Mouse (Mus musculus) spleen, adult 2 months (tissue): ENCODE results near the gene Mrps11. TPM values are rescaled to one million over a fixed set of nuclear protein-coding genes. Genes with fewer than 3 reads are reported as not detected.

Experiments
- DNase-seq, 2 experiments: peaks; one replicate each; pipeline versions ENCODE4 v3.0.0 to v3.0.0-alpha.2; 2012 to 2021; ENCODE audit warnings: low spot score in 2 of 2, low read depth in 1 of 2
- H3K27ac ChIP-seq: fragments of 200-500 bp; 2 replicates; pipeline ENCODE4 v1.5.1; 2012; ENCODE audit warnings: low read length, inconsistent platforms; ENCODE audit not compliant: insufficient read depth
- H3K27me3 ChIP-seq: fragments of 200-500 bp; 2 replicates; pipeline ENCODE4 v1.6.1; 2012; ENCODE audit warnings: mild to moderate bottlenecking, moderate library complexity, low read length, inconsistent platforms; ENCODE audit not compliant: control insufficient read depth, insufficient read depth
- H3K36me3 ChIP-seq: fragments of 200-500 bp; 2 replicates; pipeline ENCODE4 v1.6.1; 2012; ENCODE audit warnings: mild to moderate bottlenecking, low read length, inconsistent platforms; ENCODE audit not compliant: control insufficient read depth, insufficient read depth
- H3K4me1 ChIP-seq: fragments of 200-500 bp; 2 replicates; pipeline ENCODE4 v1.6.1; 2011; ENCODE audit warnings: inconsistent platforms; ENCODE audit not compliant: control insufficient read depth, insufficient read depth, insufficient read length
- H3K4me3 ChIP-seq: fragments of 200-500 bp; 2 replicates; pipeline ENCODE4 v1.5.1; 2011; ENCODE audit warnings: mild to moderate bottlenecking, inconsistent platforms; ENCODE audit not compliant: insufficient read depth, insufficient read length; ENCODE audit errors: extremely low read depth
- CTCF ChIP-seq: fragments of 200-500 bp; IDR thresholded peaks from 2 replicates; pipeline ENCODE4 v1.5.1; 2011; ENCODE audit warnings: mild to moderate bottlenecking, inconsistent platforms; ENCODE audit not compliant: insufficient read depth, insufficient read length, insufficient replicate concordance; ENCODE audit errors: extremely low read depth
- POLR2A ChIP-seq: fragments of 200-500 bp; IDR thresholded peaks from 2 replicates; pipeline ENCODE4 v1.6.1; 2011; ENCODE audit warnings: low read depth, low read length, inconsistent platforms
- WGBS: fragments of 180-500 bp; shearing (Covaris S2); methylation state at CpG from one replicate; pipeline ENCODE4 v1.1.7; 2018; 5-methylcytosine and 5-hydroxymethylcytosine counted together
- polyA plus RNA-seq: library from polyadenylated mRNA; depleted of rRNA; stranded (reverse); fragments of >200 nt; gene quantifications from 2 replicates; pipeline ENCODE4 v1.2.3, GENCODE M21; 2012

Gene Mrps11
- polyA plus RNA-seq, 1 experiment = 20.4 TPM

- 72% methylated on average over 6 of the region's 6 CpGs for WGBS
- Histone ChIP-seq H3K36me3 (peaks cover 6% of the 10 kb centered on the region; the same call in 1 of the 2 replicates), H3K4me1 (no peaks in the 10 kb centered on the region), H3K27me3 (no peaks in the 10 kb centered on the region), H3K4me3 (no peak overlapping the region), H3K27ac (no peak overlapping the region)
- TF ChIP-seq CTCF (no peak), POLR2A (no peak)
- DNase-seq = no peak
Measured at GRCm38 (mm10) chr7:78794571-78795092, 11.7 kb downstream of the Mrps11 start.

GRCm38 (mm10) chr7:78796624-78797023 is 13.7 kb downstream of the Mrps11 start:
- Histone ChIP-seq H3K27ac (no peak overlapping the region), H3K4me1 (no peaks in the 10 kb centered on the region), H3K27me3 (no peaks in the 10 kb centered on the region), H3K36me3 (peaks cover 4% of the 10 kb centered on the region; the same call in 1 of the 2 replicates), H3K4me3 (no peak overlapping the region)
- WGBS = 94% methylated on average over 3 of the region's 3 CpGs
- TF ChIP-seq CTCF (no peak), POLR2A (no peak)
- no peak for DNase-seq

GRCm38 (mm10) chr7:78797843-78798455 is 15.0 kb downstream of the Mrps11 start:
- Histone ChIP-seq H3K36me3 (peaks cover under 1% of the 10 kb centered on the region; the same call in 1 of the 2 replicates), H3K4me3 (no peak overlapping the region), H3K4me1 (no peaks in the 10 kb centered on the region), H3K27me3 (no peaks in the 10 kb centered on the region), H3K27ac (no peak overlapping the region)
- TF ChIP-seq CTCF (no peak), POLR2A (no peak)
- no peak for DNase-seq
- 76% methylated on average over 9 of the region's 9 CpGs for WGBS

GRCm38 (mm10) chr7:78799730-78800496 is 17.0 kb downstream of the Mrps11 start:
- Histone ChIP-seq H3K4me3 (no peak overlapping the region), H3K27ac (no peak overlapping the region)
- 41% methylated on average over 9 of the region's 9 CpGs for WGBS

GRCm38 (mm10) chr7:78803841-78804240 is 20.9 kb downstream of the Mrps11 start:
- Histone ChIP-seq H3K27ac (no peak overlapping the region), H3K36me3 (no peaks in the 10 kb centered on the region), H3K4me1 (no peaks in the 10 kb centered on the region), H3K4me3 (no peak overlapping the region), H3K27me3 (no peaks in the 10 kb centered on the region)
- TF ChIP-seq CTCF (no peak), POLR2A (no peak)
- WGBS = 50% methylated on average over 3 of the region's 3 CpGs
- no peak for DNase-seq

More at GRCm38 (mm10) chr7:78799730-78800496, 17.0 kb downstream of the Mrps11 start:
- Histone ChIP-seq H3K4me1 (no peaks in the 10 kb centered on the region), H3K27me3 (no peaks in the 10 kb centered on the region), H3K36me3 (no peaks in the 10 kb centered on the region)
- TF ChIP-seq POLR2A (no peak), CTCF (no peak)
- DNase-seq = no peak

- Histone ChIP-seq H3K36me3 (no peaks in the 10 kb centered on the region), H3K4me3 (no peak overlapping the region), H3K27ac (no peak overlapping the region), H3K27me3 (no peaks in the 10 kb centered on the region), H3K4me1 (no peaks in the 10 kb centered on the region)
- TF ChIP-seq CTCF (no peak), POLR2A (no peak)
- no peak for DNase-seq
- WGBS = 80% methylated on average over 4 of the region's 4 CpGs
Measured at GRCm38 (mm10) chr7:78807192-78807591, 24.3 kb downstream of the Mrps11 start.
